Mouse (Mus musculus): ENCODE measurements around the gene Nyx.

DNA sequence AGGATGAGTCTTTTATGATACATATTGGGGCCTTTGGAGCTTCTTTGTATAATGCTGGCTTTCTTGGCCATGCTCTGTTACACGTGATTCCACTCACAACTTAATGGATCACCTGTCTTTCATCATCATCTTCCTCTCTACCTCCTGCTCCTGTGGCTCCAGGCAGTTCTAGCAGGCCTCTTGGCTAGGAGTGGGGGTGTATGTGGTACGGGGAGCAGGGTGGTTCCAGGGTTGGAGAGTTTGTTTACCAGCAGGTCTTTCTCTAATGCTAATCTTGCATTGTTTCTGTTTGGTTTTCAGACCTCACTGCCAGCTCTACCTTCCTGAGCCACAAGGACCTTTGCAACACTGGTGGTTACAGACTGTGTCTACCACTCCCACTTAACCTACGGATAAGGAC lies at the start of gene Nyx:
- no peak for TF ChIP-seq CTCF (IDR thresholded peaks at IDR 0.05; ENCODE audit: control insufficient read depth, insufficient read depth, low read length)
- TF ChIP-seq POLR2A (IDR thresholded peaks at IDR 0.05; ENCODE audit: borderline replicate concordance, control insufficient read depth, low read depth, low read length): no peak

All from bone marrow, adult 2 months (tissue).